Mouse (Mus musculus): ENCODE results near the gene Ap2a2.
"Not testable (repeated sequence)": the region's sequence is repeated elsewhere in the genome, so short reads cannot be mapped to it uniquely, and the experiment has no call there.

Gene Ap2a2

DNA sequence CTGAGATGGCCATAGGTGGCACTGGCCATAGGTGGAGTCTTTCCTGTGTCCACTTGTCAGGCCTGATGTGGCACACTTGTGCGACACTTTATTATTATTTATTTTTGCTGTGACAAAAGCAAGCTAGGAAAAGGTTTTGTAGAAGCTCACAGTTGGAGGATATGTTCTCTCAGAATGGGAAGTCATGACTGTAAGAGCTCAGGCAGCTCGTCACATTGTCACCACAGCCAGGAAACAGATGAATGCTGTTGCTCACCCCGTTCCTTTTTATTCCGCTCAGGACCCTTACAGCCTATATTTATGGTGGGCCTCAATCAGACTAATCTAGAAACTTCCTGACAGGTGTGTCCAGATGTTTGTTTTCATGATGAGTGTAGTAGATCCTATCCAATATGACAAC is 1.5 kb upstream of the Ap2a2 start:
- no peak for DNase-seq

DNA sequence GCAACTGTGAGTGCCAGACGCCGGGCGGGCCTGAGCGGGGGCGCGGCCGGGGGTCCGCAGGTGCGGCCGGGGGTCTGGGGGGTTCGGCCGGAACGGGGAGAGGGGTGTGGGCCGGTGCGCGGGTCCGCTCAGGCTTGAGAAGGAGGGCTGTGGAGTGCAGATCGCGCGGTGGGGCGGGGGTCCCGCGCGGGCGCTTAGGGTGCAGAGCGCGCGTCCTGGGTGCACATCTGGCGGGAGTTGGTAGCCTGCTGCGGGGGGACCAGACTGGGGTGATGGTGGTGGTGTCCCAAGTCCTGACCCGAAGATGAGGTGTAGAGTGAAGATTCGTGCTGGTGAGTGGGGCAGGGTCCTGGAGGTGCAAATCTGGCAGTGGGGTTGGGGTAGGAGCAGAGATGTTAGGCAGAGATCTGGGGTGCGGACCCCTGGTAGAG is 463 bp downstream of the Ap2a2 start:
- no peak for DNase-seq

DNA sequence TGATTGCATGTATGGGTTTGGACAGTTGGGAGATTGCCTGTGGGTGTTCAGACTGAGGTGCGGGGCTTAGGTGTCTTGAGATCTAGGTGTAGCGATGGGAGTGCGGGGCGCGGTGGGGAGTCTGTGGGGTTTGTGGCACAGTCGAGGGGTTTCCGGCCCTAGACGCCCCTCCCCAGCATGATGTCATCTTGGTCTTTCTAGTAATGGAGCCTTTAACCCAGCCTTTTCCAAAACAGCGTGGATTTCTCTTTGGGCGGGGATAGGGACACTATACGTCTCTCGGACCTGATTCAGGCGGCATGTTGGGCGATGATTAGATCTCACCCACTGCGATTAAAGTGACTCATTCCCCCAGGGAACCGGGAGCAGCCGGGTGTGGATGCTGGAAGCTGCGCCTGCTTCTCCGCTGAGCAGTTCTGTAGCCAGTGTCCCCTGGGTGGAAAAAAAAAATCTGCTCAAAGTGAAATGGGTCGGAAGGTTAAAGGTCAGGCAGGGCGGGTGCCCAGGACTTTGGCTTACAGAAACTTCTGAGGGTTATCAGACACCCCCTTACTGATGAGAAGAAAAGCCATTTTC is 967 bp downstream of the Ap2a2 start:
- DNase-seq = peak; percentile 77

DNA sequence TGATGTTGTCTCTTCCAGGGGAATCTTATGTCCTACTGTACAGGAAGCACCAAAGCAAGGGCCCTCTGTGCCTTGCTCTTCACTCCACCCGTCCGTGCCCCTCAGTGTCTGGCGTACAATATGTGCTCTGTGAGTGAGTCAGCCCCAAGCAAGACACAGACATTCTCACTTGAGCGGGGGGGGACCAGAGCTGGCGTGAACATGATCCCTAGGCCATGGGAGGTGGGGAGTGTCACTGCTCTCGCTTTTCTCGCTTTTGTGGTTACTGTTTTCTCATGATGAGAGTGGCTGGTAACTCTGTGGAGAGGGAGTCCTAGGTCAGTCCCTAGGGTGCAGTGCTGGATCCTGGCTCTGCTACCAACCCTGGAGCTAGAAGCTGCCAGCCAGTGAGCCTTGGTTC is 2.6 kb downstream of the Ap2a2 start:
- peak; percentile 37 for DNase-seq

DNA sequence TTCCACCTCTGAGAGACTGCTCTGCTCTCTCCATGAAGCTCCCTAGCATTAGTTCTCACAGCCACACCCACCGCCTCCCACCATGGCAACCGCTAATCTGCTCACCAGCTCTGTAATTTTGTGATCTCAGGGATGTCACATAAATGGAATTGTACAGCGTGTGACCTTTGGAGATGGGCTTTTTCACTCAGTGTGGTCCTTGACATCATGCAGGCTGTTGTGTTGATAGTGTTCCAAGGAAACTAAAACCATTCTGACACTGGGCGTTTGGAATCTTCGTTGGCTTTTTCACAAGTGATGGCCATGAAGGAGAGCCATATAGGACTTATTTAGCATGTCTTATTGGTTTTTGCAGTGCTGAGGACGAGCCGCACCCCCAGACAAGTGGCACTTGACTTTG is 4.6 kb downstream of the Ap2a2 start:
- peak; percentile 46 for DNase-seq

DNA sequence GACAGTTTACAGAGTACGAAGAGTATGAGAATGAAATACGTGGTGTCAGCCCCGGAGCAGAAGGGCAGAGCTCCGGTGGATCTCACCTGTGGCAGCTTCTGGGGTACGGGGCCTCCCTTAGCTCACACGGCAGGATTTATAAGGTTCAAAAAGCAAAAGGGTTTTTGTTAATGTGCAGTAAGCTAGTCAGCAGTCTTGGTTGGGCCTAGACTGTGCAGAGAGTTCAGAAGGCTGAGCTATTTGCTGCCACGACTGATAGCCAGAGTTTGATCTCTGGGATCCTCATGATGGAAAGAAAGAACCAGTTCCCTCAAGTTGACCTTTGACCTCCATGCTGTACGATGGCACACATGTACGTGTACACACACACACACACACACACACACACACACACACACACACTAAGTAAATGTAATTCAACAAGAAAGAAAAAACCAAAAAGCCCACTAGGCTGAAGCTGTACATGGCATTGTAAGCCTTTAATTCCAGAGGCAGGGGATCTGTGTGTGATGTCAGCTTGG is 7.4 kb downstream of the Ap2a2 start:
- DNase-seq = no peak

DNA sequence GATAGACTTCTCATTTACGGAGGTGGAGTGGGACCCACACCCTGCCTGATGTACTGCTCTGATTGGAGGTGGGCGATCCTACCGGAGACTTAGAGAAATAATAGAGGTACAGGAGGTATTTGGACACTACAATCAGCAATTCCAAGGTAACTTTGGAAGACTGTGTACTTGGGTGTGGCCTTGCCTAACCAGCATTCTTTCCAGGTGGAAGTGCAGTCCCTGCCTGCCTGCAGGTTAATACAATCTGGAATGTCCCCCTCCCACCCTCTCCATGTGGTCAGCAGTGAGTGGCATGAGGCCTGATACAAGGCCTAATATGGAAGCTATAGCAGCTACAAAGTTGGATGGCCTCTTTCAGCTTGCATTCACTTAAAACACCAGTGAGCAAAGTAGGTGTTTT is 7.9 kb downstream of the Ap2a2 start:
- no peak for DNase-seq

DNA sequence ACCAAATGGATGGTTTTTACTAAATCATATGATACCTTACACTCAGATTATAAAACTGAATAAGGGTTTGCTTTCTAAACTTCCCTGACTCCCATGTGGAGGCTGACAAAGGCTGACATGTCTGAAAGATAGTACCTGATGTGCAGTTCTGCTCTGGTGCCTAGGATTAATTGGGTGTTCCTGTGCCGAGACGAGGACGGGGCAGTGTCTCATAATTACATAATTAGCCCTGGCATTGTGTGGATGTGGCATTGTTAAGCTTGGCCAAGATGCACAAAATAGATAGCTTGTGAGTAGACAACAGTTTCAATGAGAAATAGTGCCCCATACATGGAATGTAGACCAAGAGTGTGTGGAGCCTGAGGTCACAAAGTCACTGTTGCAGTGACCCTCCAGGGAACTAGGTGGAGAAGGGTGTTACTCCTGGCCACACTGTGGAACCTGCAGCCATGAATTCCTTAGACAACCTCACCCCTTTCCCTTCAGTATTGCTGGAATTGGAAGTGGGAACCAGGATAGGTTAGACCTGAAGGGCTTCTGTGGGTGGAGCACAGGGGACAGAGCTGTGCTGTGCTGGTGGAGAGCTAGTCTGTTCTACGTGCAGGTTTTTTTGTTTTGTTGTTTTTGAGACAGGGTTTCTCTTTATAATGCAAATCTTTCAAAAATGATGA is 8.8 kb downstream of the Ap2a2 start:
- peak; percentile 57 for DNase-seq

DNA sequence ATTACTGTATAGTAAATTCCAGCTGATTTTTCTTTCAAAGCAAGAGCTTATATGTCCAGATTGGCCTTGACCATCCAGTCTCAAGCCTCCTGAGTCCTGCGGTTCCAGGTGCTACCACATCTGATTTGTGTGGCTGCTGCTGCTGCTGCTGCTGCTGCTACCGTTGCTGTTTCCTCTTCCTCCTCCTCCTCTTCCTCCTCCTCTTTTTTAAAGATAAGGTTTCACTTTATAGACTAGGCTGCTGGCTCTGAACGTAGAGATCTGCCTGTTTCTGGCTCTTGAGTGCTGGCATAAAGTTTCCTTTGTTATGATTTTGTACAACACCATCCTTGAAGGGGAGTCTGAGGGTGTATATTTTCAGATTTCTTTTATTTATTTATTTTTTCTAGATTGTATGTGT is 12.1 kb downstream of the Ap2a2 start:
- no peak for DNase-seq

DNA sequence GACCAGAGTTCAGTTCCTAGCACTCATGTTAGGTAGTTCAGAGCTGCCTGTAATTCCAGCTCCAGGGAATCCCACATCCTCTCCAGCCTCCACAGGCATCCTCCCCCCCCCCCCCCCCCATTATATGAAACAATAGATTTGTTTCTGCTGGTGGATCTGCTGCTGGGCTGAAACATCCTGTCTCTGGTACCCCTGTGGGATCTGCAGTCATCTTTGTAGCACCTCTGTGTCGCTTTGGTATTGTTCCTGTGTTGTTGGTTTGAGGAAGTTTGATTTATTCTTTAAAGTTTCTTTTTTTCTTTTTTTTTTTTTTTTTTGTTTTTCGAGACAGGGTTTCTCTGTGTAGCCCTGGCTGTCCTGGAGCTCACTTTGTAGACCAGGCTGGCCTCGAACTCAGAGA is 13.5 kb downstream of the Ap2a2 start:
- DNase-seq = no peak

DNA sequence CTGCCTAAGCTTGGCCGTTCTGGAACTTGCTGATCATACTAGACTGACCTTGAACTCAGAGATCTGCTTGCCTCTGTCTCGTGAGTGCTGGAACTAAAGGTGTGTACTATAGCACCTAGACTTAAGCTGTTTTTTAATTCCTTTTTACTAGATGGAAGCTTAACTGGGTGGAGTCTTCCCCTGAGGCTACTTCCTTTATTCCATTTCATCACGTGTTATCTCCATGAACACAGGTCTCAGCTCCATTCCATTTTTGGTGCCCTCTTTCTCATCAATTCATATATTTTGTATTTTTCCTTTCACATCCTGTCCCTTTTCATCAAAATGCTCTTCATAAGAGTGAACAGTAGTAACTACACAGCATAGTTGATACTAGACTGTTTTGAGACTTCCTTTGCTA is 15.8 kb downstream of the Ap2a2 start:
- DNase-seq = no peak

DNA sequence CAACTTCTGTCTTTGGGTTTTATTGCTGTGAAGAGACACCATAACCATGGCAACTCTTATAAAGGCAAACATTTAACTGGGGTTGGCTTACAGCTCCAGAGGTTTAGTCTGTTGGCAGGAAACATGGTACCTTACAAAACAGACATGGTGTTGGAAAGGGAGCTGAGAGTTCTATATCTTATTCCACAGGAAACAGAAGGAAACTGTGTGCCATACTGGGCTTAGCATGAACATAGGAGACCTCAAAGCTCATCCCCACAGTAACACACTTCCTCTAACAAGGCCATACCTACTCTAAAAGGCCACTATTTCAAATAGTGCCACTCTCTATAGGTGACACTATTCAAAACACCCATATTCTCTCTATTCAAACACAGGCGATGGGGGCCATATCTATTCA is 16.5 kb downstream of the Ap2a2 start:
- DNase-seq = no peak

DNA sequence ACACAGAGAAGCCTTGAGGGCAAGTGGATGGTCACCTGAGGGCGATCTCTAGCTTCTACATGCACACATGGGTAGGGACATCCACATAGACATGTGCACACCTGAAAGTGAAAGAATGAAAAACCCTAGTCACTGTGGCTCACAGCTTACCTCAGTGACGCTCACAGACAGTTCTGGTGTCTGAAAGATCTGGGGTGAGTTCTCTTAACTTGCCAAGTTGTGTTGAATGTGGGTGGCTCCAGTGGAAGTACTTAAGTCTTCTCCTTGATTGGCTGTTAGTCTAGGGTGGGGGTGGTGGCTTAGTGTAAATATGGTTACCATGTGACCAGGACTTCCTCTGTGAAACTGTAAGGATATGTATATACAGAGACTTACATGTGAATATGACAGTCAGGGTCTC is 17.0 kb downstream of the Ap2a2 start:
- DNase-seq = no peak

DNA sequence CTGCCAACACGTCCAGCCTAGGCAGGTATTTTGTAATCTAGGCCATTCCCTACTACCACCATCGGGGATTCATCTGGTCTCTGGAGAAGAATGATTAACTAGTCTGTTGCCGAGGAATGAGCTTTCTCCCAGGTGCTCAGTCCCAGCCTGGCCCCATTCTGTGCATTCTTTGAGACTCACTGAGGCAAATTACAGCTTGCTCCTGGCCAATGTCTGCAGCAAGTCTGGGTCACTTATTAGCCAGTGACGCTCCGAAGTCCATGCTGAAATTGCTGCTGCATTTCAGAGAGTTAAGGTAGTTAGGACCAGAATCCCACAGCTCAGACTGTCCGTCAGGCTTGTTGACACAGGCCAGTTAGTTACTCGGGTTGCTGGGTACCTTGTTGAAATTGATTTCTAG is 19.4 kb downstream of the Ap2a2 start:
- no peak for DNase-seq

DNA sequence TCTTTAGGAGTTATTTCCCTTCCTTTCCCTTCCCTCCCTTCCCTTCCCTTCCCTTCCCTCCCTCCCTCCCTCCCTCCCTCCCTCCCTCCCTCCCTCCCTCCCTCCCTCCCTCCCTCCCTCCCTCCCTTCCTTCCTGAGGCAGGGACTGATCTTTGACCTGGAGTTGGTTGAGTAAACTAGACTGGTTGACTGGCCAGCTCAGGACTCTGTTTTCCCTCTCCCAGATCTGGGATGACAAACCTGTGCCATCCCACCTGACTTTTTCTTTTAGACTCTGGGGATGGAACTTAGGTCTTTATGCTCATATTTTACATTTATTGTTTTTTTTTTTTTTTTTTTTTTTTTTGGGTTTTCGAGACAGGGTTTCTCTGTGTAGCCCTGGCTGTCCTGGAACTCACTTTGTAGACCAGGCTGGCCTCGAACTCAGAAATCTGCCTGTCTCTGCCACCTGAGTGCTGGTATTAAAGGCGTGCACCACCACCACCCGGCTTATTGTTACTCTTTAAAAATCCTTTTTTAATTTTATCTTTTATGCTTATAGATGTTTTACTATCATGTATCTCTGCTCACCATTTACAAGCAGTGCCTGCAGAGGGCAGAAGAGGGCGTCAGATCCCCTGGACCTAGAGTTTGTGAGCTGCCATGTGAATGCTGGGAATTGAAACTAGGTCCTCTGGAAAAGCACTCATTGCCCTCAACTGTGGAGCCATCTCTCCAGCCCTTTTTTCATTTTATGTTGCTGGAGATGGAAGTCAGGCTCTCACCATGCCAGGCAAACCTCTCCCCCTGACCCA is 22.3 kb downstream of the Ap2a2 start:
- DNase-seq = no peak

DNA sequence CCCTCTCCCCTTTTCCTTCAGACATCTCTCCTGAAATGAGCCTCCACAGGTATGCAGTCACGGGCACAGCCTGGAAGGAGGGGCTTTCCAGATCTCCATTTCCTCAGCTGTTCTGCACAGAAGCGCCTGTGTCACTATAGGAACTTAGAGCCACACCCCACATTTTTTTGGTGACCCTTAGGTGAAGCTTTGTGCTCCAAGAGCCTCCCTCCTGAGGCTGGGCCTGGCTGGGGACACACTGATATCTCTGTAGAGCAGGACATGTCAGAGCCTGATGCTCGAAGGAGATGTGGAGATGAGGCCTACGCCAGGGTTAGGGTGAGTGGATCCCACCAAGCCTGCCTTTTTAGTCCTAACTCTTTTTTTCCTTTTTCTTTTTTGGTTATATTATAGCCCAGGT is 23.3 kb downstream of the Ap2a2 start:
- DNase-seq = no peak

DNA sequence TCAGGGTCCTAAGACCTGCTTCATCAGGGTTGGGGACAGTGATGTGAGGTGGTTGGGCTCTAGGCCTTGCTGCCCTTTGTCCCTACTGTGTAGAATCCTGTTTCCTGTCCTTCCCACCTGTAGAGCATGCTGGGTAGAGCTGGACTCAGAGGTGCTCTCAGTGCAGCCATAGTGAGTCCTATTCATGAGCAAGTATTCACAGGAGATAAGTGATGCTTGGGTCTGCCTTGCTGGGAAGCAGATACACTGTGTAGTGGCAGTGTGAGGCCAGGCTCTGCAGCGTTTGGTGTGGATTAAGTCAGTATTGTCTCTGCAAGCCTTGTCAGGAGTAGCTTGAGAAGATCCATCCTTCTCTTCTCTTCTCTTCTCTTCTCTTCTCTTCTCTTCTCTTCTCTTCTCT is 23.9 kb downstream of the Ap2a2 start:
- DNase-seq = no peak

DNA sequence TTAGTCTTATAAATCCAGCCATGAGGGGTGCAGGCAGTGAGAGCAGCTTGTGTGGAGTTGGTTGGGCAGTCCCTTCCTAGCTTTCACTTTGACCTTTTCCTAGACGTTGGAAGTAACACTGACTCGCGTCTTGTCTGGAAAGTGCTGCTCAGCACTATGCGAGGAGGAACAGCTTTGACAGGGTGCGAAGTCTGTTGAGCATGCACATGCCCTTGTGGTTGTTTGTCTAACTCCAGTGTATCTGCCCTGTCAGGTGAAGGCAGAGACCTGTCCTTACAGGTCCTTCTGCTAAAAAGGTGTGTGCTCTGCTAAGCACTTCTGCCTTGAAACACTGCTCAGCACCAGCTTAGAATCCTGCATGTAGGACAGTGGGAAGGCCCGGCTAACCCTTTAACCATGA is 26.9 kb downstream of the Ap2a2 start:
- DNase-seq = no peak

DNA sequence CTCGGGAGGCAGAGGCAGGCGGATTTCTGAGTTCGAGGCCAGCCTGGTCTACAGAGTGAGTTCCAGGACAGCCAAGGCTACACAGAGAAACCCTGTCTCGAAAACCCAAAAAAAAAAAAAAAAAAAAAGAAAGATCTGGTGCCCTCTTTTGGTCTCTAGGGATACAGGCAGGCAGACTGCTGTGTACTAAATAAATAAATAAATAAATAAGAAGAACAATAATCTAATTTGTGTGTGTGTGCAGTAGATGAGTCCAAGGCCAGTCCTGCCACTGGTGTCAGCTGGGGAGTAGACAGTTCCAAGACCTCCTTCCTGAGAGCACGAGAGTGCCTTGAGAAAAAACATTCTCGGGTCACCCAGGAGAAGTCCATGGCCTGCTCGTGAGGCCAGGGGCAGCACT is 28.3 kb downstream of the Ap2a2 start:
- DNase-seq = not testable (repeated sequence)

DNA sequence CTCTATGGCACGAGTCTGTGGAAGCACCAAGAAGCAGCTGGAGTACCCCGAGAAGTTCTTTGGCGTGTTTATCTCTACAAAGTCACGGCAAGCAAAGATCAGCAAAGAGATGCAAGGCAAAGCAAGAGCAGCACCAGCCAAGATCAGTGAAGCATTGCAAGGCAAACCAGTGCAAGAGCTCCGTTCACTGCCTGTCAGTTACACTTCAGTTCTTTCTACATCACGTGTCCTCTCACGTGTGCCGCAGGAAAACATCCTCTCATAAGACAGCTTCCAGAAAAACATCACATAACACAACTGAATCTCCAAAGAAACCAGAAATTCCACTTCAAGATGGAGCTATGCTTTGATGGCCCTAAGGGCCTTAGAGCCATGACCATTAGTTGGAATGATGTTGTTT is 29.0 kb downstream of the Ap2a2 start:
- DNase-seq = no peak

DNA sequence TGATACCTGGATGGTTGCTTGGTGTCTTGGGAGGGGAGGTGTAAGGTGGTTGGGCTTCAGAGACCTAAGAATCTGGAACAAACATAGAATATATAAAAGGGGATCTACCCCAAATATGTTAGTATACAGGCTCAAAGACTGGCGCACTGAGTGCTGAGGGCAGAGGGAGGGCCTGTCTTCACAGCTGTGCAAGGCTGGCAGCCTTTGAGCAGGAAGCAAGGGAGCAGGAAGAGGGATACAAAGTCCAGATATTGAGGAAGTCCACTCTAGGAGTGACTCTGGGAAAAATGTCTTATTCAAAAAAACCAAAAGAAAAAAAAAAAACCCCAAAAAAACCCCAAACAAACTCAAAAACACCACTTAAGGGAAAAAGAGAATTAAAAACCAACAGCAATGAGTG is 30.1 kb downstream of the Ap2a2 start:
- no peak for DNase-seq

DNA sequence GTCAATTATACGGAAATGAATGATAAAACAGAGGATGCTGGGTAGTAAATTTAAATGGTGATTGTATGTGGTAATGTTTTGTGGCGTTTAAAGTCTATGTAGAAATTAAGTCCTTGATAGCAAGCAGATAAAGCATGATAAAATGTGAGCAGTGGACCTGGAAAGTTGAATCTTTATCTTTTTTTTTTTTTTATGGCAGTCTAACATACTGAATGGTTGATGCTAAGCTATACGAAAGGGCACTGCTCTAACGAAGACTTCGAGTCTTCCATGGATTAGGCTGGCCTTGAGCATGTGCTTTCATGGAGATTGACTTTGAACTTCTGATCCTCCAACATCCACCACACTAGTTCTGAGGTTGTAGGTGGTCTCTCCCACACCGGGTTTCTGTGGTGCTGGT is 31.1 kb downstream of the Ap2a2 start:
- DNase-seq = no peak

DNA sequence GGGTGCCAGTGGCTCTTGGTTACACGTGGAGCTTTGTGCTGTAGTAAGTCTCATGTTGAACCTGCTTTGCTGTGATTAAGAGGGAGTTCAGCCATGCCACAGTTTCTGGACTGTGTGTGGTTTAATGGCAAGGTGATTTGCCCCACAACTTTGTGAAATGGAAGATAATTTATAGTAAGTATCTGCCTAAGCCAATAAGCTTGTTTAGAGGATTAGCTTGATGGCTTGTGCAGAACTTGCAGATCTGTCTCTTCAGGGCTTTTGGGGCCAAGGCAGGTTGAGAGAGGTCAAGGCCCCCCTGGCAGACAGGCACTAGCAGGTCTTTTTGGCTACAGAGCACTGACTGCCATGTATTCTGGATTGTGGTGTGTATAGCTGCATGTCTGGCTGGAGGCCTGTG is 35.0 kb downstream of the Ap2a2 start:
- DNase-seq = no peak

DNA sequence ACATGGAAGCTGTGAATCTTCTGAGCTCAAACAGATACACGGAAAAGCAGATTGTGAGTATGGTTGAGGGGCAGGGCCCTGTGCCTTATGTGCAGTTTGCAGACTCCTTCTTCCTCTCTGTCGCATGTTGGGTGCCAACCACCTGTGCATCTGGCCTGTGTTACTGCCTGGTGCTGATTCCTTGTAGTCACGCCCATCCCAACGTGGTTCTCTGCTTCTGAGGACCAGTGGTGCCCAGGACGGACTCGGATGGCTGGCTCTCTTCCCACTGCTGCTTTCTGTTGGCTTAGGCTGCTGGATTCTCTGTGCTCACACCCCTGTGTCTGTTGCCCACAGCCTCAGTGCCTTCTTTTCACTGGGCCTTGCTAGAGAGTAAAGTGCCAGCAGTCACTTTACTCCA is 35.6 kb downstream of the Ap2a2 start:
- DNase-seq = peak; percentile 40

Measured in cerebellum, adult 9-10 months (tissue).